Mouse (Mus musculus) hindbrain, embryonic 15.5 days (tissue): ENCODE measurements at regions not wholly inside any gene's neighbourhood (a gene's known extent, or its start where the extent isn't known, plus 50 kb on each side); places are given as distances from the start of the nearest gene placed in this dataset.

Source experiments
- ATAC-seq: fragments of 200-750 bp; cut with Nextera tagmentation; 2 replicates; pipeline ENCODE4 v1.8.0; 2017; ENCODE audit warnings: low read depth, moderate number of reproducible peaks, moderate TSS enrichment; ENCODE audit not compliant: low FRiP score
- H3K27ac ChIP-seq: fragments of 300-500 bp; sonication (generic); replicated peaks from 2 replicates; pipeline ENCODE4 v1.5.1; 2015; ENCODE audit warnings: mild to moderate bottlenecking, inconsistent platforms
- H3K27me3 ChIP-seq: fragments of 300-500 bp; sonication (generic); 2 replicates; pipeline ENCODE4 v1.6.1; 2015; ENCODE audit warnings: control low read depth, inconsistent platforms
- H3K36me3 ChIP-seq: fragments of 300-500 bp; sonication (generic); 2 replicates; pipeline ENCODE4 v1.6.1; 2015; ENCODE audit warnings: control low read depth, inconsistent platforms
- H3K4me1 ChIP-seq: fragments of 300-500 bp; sonication (generic); replicated peaks from 2 replicates; pipeline ENCODE4 v1.6.1; 2015; ENCODE audit warnings: control low read depth, inconsistent platforms
- H3K4me2 ChIP-seq: fragments of 300-500 bp; sonication (generic); 2 replicates; pipeline ENCODE4 v1.6.1; 2015; ENCODE audit warnings: moderate library complexity, mild to moderate bottlenecking, inconsistent platforms
- H3K4me3 ChIP-seq: fragments of 300-500 bp; sonication (generic); 2 replicates; pipeline ENCODE4 v1.5.1; 2015; ENCODE audit warnings: mild to moderate bottlenecking, inconsistent platforms
- H3K9ac ChIP-seq: fragments of 300-500 bp; sonication (generic); 2 replicates; pipeline ENCODE4 v1.6.1; 2015; ENCODE audit warnings: inconsistent platforms
- H3K9me3 ChIP-seq: fragments of 300-500 bp; sonication (generic); 2 replicates; pipeline ENCODE4 v1.6.1; 2016; ENCODE audit warnings: control low read depth, inconsistent platforms
- WGBS: fragments of 180-500 bp; shearing (Covaris S2); methylation state at CpG from one replicate; pipeline ENCODE4 v1.1.7; 2015; 5-methylcytosine and 5-hydroxymethylcytosine counted together

GRCm38 (mm10) chr8:114072330-114072729 is 61.0 kb upstream of the Nudt7 start:
- Histone ChIP-seq H3K27ac (no peak overlapping the region), H3K9me3 (no peaks in the 10 kb centered on the region), H3K36me3 (no peaks in the 10 kb centered on the region), H3K27me3 (no peaks in the 10 kb centered on the region), H3K9ac (no peak overlapping the region), H3K4me3 (no peak overlapping the region), H3K4me2 (no peak overlapping the region), H3K4me1 (no peaks in the 10 kb centered on the region)
- WGBS, result 85% methylated on average over 8 of the region's 8 CpGs
- no peak for ATAC-seq

GRCm38 (mm10) chr8:114074122-114074521 is 59.2 kb upstream of the Nudt7 start:
- WGBS, result 84% methylated on average over 2 of the region's 2 CpGs
- no peak overlapping the region for H3K4me2 ChIP-seq
- ATAC-seq, result no peak

GRCm38 (mm10) chr8:114076701-114077100 is 56.7 kb upstream of the Nudt7 start:
- WGBS, result 85% methylated on average over 5 of the region's 5 CpGs
- Histone ChIP-seq H3K4me3 (no peak overlapping the region), H3K27me3 (no peaks in the 10 kb centered on the region), H3K27ac (no peak overlapping the region), H3K9me3 (no peaks in the 10 kb centered on the region), H3K4me2 (no peak overlapping the region), H3K9ac (no peak overlapping the region), H3K36me3 (no peaks in the 10 kb centered on the region), H3K4me1 (peaks cover 6% of the 10 kb centered on the region)
- no peak for ATAC-seq

More at GRCm38 (mm10) chr8:114074122-114074521, 59.2 kb upstream of the Nudt7 start:
- Histone ChIP-seq H3K27me3 (no peaks in the 10 kb centered on the region), H3K36me3 (no peaks in the 10 kb centered on the region), H3K4me3 (no peak overlapping the region), H3K9ac (no peak overlapping the region), H3K27ac (no peak overlapping the region), H3K4me1 (no peaks in the 10 kb centered on the region), H3K9me3 (no peaks in the 10 kb centered on the region)

GRCm38 (mm10) chr8:114081049-114081756 is 52.2 kb upstream of the Nudt7 start:
- Histone ChIP-seq H3K27me3 (no peaks in the 10 kb centered on the region), H3K9me3 (no peaks in the 10 kb centered on the region), H3K4me1 (peaks cover 7% of the 10 kb centered on the region), H3K4me3 (no peak overlapping the region), H3K36me3 (no peaks in the 10 kb centered on the region), H3K9ac (no peak overlapping the region), H3K4me2 (peak overlapping the region; percentile 18; the same call in 1 of the 2 replicates), H3K27ac (peak overlapping the region; percentile 50; the same call in 1 of the 2 replicates)
- peak; percentile 72; the same call in 1 of the 2 replicates for ATAC-seq
- 6% methylated on average over 10 of the region's 10 CpGs for WGBS

- 57% methylated on average over 3 of the region's 3 CpGs for WGBS
- Histone ChIP-seq H3K36me3 (no peaks in the 10 kb centered on the region), H3K27ac (peak overlapping the region; percentile 50; the same call in 1 of the 2 replicates), H3K9ac (no peak overlapping the region), H3K4me3 (no peak overlapping the region), H3K4me2 (no peak overlapping the region), H3K4me1 (peaks cover 7% of the 10 kb centered on the region), H3K27me3 (no peaks in the 10 kb centered on the region), H3K9me3 (no peaks in the 10 kb centered on the region)
- peak; percentile 63; the same call in 1 of the 2 replicates for ATAC-seq
These were observed 51.6 kb upstream of the Nudt7 start for GRCm38 (mm10) chr8:114081757-114082059.
